Mouse (Mus musculus): ENCODE data around the gene Mcpt4.
A peak's percentile ranks its signal among the peaks of the same experiment; 100 is the strongest.
"Not testable (repeated sequence)": the region's sequence is repeated elsewhere in the genome, so short reads cannot be mapped to it uniquely, and the experiment has no call there.

The Mcpt4 gene

GRCm38 (mm10) chr14:56062213-56062612, at the start of gene Mcpt4:
Mcpt4 (minus strand) TSS chr14:56062313.
- not testable (repeated sequence) for DNase-seq (ENCODE audit: low read depth)

GRCm38 (mm10) chr14:56105447-56106180, 43.5 kb upstream of the Mcpt4 start:
- peak; percentile 94 for DNase-seq (ENCODE audit: low read depth)

GRCm38 (mm10) chr14:56105016-56105415, 42.9 kb upstream of the Mcpt4 start:
- DNase-seq (ENCODE audit: low read depth) = peak; percentile 81

- DNase-seq (ENCODE audit: low read depth) = peak; percentile 54
Observed at GRCm38 (mm10) chr14:56103452-56103851, 41.3 kb upstream of the Mcpt4 start.

DNA sequence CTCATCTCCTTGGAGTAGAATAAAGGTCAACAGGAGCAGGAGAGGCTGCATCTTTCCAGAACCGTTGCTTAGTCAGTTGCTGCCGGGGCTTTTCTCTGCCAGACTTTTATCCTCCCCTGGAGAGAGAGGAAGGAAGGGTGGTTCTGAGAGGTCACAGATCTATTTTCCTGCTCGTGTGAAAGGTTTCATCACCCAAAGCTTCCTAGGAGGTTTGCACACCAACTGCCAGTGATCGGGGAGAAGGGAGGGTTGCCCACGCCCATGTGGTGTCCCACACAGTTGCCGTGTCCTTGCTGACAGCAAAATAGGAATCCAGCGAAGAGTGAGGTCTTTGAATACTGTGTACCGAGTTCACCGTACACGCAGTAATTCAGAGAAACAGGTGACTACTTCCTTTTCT, 40.3 kb upstream of the Mcpt4 start, which contains the start of gene Ctsg:
Ctsg (minus strand) TSS at position 189 of the 400 bp plus-strand sequence.
- DNase-seq (ENCODE audit: low read depth) = peak; percentile 96

DNA sequence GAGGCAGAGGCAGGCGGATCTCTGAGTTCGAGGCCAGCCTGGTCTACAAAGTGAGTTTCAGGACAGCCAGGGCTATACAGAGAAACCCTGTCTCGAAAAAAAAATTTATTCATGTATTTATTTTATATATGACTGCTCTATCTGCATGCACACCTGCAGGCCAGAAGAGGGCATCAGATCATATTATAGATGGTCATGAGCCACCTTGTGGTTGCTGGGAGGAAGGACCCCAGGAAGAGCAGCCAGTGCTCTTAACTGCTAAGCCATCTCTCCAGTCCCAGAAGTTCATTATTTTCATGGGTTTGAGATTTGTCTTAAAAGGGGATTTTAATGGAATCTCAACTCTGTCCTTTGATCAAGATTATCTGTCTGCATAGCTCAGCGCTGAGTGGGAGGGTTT, 36.8 kb upstream of the Mcpt4 start:
- DNase-seq (ENCODE audit: low read depth) = peak; percentile 87

GRCm38 (mm10) chr14:56097597-56097996, 35.5 kb upstream of the Mcpt4 start:
- DNase-seq (ENCODE audit: low read depth) = peak; percentile 36

DNA sequence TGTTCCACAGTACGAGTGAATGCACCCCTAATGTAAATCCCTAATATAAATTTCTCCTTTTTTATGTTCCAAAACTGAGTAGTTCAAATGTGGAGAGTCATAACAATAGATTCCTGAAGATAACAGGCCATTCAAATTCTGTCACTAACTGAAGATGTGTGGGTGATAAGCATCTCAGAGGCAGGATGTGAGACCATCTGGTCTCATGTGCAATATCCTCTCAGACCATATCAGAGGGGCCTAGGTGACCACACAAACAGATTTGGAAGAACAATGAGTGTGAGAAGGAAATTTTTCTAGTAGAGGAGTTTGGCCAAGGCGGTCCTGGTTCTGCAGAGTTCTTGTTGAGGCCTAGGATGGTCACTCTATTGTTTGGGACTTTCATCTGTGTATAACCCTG, 31.2 kb upstream of the Mcpt4 start:
- peak; percentile 96 for DNase-seq (ENCODE audit: low read depth)

GRCm38 (mm10) chr14:56086711-56087110, 24.6 kb upstream of the Mcpt4 start:
- DNase-seq (ENCODE audit: low read depth) = no peak

GRCm38 (mm10) chr14:56085167-56085566, 23.1 kb upstream of the Mcpt4 start, which contains the start of gene Mcpt8:
Mcpt8 (minus strand) TSS chr14:56085273.
- peak; percentile 91 for DNase-seq (ENCODE audit: low read depth)

GRCm38 (mm10) chr14:56082016-56082415, 19.9 kb upstream of the Mcpt4 start:
- no peak for DNase-seq (ENCODE audit: low read depth)

- DNase-seq (ENCODE audit: low read depth) = peak; percentile 90
Observed at GRCm38 (mm10) chr14:56057722-56058121, 4.4 kb downstream of the Mcpt4 start.

GRCm38 (mm10) chr14:56055408-56055807, 6.7 kb downstream of the Mcpt4 start:
- peak; percentile 78 for DNase-seq (ENCODE audit: low read depth)

GRCm38 (mm10) chr14:56041792-56042191, 20.3 kb downstream of the Mcpt4 start, which contains the start of gene Mcpt2:
Mcpt2 (plus strand) TSS chr14:56042041.
- DNase-seq (ENCODE audit: low read depth) = not testable (repeated sequence)

GRCm38 (mm10) chr14:56034433-56034832, 27.7 kb downstream of the Mcpt4 start:
- peak; percentile 57 for DNase-seq (ENCODE audit: low read depth)

DNA sequence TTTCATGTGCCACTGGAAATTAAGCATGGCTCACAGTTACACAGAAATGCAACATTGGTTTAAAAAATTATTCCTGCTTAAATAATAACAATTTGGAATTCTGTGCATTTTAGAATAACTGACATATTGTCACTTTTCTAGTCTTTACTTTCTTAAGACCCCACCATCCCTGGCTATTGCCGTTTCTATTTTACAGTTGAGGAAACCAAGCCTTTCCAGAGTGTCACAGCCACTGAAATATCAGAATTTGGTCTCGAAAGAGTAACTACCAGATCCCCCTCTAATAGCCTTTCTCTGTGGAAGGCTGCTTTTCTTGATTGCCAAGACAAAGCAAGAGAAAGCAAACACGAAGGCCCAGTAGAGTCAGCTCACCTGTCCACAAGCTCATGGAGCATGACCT, 31.7 kb downstream of the Mcpt4 start, which contains the start of gene Mcpt9:
Mcpt9 (minus strand) TSS at position 101 of the 400 bp plus-strand sequence.
- DNase-seq (ENCODE audit: low read depth) = not testable (repeated sequence)

- not testable (repeated sequence) for DNase-seq (ENCODE audit: low read depth)
Observed at GRCm38 (mm10) chr14:56021305-56021704, 40.8 kb downstream of the Mcpt4 start.

DNA sequence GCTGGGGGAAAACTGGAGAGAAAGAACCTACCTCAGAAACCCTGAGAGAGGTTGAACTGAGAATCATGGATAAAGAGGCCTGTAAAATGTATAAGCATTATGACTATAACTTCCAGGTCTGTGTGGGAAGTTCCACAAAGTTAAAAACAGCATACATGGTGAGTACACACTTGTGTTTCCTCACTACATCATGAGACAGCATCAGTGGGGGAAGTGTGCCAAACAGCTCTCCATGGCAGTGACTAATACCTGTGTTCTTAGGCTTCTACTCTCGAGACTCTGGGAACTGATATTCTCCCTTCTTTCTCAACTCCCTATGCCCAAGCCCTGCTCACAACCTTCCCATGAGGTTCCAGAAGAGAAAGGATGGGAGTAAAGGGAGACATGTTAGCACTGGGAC, 42.7 kb downstream of the Mcpt4 start:
- peak; percentile 18 for DNase-seq (ENCODE audit: low read depth)

GRCm38 (mm10) chr14:56017671-56018070, 44.4 kb downstream of the Mcpt4 start, which contains the start of gene Mcpt1:
Mcpt1 (plus strand) TSS chr14:56017971.
- DNase-seq (ENCODE audit: low read depth) = not testable (repeated sequence)

GRCm38 (mm10) chr14:56013924-56014323, 48.2 kb downstream of the Mcpt4 start:
- DNase-seq (ENCODE audit: low read depth) = peak; percentile 22

DNA sequence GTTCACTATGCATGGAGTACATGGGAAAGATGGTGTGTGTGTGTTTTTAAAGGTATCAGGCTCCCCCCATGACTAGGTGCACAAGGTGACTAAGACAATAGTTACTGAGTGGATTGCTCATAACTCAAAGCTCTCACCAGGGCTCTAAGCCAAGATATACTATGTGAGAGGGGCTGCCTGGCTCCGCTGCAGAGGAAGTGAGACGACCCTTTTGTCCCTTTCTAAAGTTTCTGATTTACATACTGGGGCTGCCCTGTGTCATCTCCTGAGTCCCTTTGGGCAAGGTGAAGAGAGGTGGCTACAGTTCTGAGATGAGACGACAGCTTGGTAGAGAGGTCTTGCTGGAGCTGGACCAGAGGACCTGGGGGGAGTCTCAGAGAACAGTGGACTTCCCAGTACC, 49.0 kb downstream of the Mcpt4 start:
- no peak for DNase-seq (ENCODE audit: low read depth)
